Mouse (Mus musculus) CH12.LX (cell line): ENCODE results near the gene Lgals9.

ENCODE experiments used
- CTCF ChIP-seq, 2 experiments: IDR thresholded peaks in 1 of 2; conservative IDR thresholded peaks in 1 of 2; 2 replicates each; pipeline ENCODE4 v1.5.1; 2011 to 2012; ENCODE audit warnings: low read depth in 2 of 2, low read length in 2 of 2, improper control_type of control experiment in 1 of 2, inconsistent platforms in 1 of 2, mild to moderate bottlenecking in 1 of 2, moderate library complexity in 1 of 2
- EP300 ChIP-seq: IDR thresholded peaks from 2 replicates; pipeline ENCODE4 v1.6.1; 2011; ENCODE audit warnings: low read length, improper control_type of control experiment
- GABPA ChIP-seq: IDR thresholded peaks from 2 replicates; pipeline ENCODE4 v1.6.1; 2012; ENCODE audit warnings: low read depth, low read length, improper control_type of control experiment, inconsistent platforms; ENCODE audit not compliant: insufficient replicate concordance
- KAT2A ChIP-seq: IDR thresholded peaks from 2 replicates; pipeline ENCODE4 v1.6.1; 2012; ENCODE audit warnings: low read length, improper control_type of control experiment, inconsistent platforms; ENCODE audit not compliant: insufficient replicate concordance
- MAFK ChIP-seq: IDR thresholded peaks from 2 replicates; pipeline ENCODE4 v1.6.1; 2011; ENCODE audit warnings: low read length, improper control_type of control experiment; ENCODE audit not compliant: insufficient replicate concordance
- MAZ ChIP-seq: IDR thresholded peaks from 2 replicates; pipeline ENCODE4 v1.6.1; 2012; ENCODE audit warnings: low read depth, mild to moderate bottlenecking, inconsistent platforms, low read length, improper control_type of control experiment, moderate library complexity
- NELFE ChIP-seq: IDR thresholded peaks from 2 replicates; pipeline ENCODE4 v1.6.1; 2011; ENCODE audit warnings: low read depth, low read length, improper control_type of control experiment
- POLR2A ChIP-seq: IDR thresholded peaks from 2 replicates; pipeline ENCODE4 v1.6.1; 2011; ENCODE audit warnings: low read depth, mild to moderate bottlenecking, improper control_type of control experiment, low read length
- RCOR1 ChIP-seq: conservative IDR thresholded peaks from 2 replicates; pipeline ENCODE4 v1.6.1; 2012; ENCODE audit warnings: low read depth, mild to moderate bottlenecking, inconsistent platforms, low read length, improper control_type of control experiment
- ZC3H11A ChIP-seq: IDR thresholded peaks from 2 replicates; pipeline ENCODE4 v1.6.1; 2012; ENCODE audit warnings: low read depth, mild to moderate bottlenecking, inconsistent platforms, low read length, improper control_type of control experiment
- ZKSCAN1 ChIP-seq: IDR thresholded peaks from 2 replicates; pipeline ENCODE4 v1.6.1; 2012; ENCODE audit warnings: low read depth, inconsistent platforms, low read length, improper control_type of control experiment, borderline replicate concordance
- ZNF384 ChIP-seq: IDR thresholded peaks from 2 replicates; pipeline ENCODE4 v1.6.1; 2012; ENCODE audit warnings: low read depth, low read length, improper control_type of control experiment, inconsistent platforms

GRCm38 (mm10) chr11:79031452-79031746 lies 46.7 kb upstream of the Lgals9 start:
- TF ChIP-seq CTCF (conservative IDR thresholded peaks at IDR 0.05 in 1 of 2, IDR thresholded peaks at IDR 0.05 in 1 of 2; ENCODE audit: low read depth in 2 of 2, low read length in 2 of 2) (no peak), ZC3H11A (no peak), POLR2A (no peak), RCOR1 (no peak), EP300 (no peak), NELFE (no peak), MAFK (no peak), ZNF384 (no peak), GABPA (no peak), KAT2A (no peak), ZKSCAN1 (no peak), MAZ (no peak)
